Mouse (Mus musculus) heart, embryonic 10.5 days (tissue): ENCODE data around the gene Ckb. TPM values are rescaled to one million over a fixed set of nuclear protein-coding genes. Genes with fewer than 3 reads are reported as not detected.
A peak's percentile ranks its signal among the peaks of the same experiment; 100 is the strongest.

Experiments
- DNase-seq: peaks from one replicate; pipeline ENCODE4 v3.0.0-alpha.2; 2017; ENCODE audit warnings: low spot score
- H3K27ac ChIP-seq: fragments of 300-500 bp; sonication (generic); 2 replicates; pipeline ENCODE4 v1.5.1; 2016; ENCODE audit warnings: mild to moderate bottlenecking
- H3K27me3 ChIP-seq: fragments of 300-500 bp; sonication (generic); 2 replicates; pipeline ENCODE4 v1.6.1; 2016; ENCODE audit warnings: mild to moderate bottlenecking; ENCODE audit not compliant: poor library complexity, insufficient read depth, severe bottlenecking
- H3K36me3 ChIP-seq: fragments of 300-500 bp; sonication (generic); 2 replicates; pipeline ENCODE4 v1.6.1; 2016; ENCODE audit warnings: mild to moderate bottlenecking, moderate library complexity
- H3K4me1 ChIP-seq: fragments of 300-500 bp; sonication (generic); 2 replicates; pipeline ENCODE4 v1.6.1; 2016; ENCODE audit warnings: mild to moderate bottlenecking
- H3K4me3 ChIP-seq: fragments of 300-500 bp; sonication (generic); 2 replicates; pipeline ENCODE4 v1.5.1; 2016; ENCODE audit warnings: mild to moderate bottlenecking, moderate library complexity
- H3K9me3 ChIP-seq: fragments of 300-500 bp; sonication (generic); 2 replicates; pipeline ENCODE4 v1.6.1; 2016; ENCODE audit warnings: mild to moderate bottlenecking, moderate library complexity
- WGBS: fragments of 180-500 bp; shearing (Covaris S2); methylation state at CpG from one replicate; pipeline ENCODE4 v1.1.7; 2016; 5-methylcytosine and 5-hydroxymethylcytosine counted together
- polyA plus RNA-seq: library from polyadenylated mRNA; unstranded; fragments of >200 nt; fragmentation: Nextera tagmentation; extraction: Ambion mirVana; gene quantifications from 2 replicates; pipeline ENCODE4 v1.2.1, GENCODE M21; 2016

The Ckb gene
- polyA plus RNA-seq, 1 experiment from 2014 or later, result 408 TPM

DNA sequence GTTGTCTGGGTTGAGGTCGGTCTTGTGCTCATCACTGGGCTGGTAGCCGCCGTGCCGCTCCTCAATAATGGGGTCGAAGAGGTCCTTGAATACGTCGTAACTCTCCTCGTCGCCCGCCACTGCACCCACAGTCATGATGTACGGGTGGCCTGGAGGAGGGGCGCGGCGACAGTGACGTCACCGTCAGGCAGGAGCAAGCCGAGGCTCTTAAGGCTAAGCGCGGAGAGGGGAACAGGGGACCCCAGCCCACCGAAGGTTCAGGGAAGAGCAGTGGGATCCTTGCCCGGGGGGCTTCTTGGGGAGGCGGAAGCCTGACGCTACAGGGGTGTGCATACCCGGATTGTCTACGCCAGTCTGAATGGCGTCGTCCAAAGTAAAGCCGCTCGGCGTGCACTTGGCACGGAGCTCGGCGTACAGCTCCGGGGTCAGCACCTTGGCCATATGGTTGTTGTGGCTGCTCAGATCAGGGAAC is 671 bp downstream of the Ckb start:
- peak overlapping the region; percentile 88 for H3K27ac ChIP-seq
- H3K4me3 ChIP-seq, result peak overlapping the region; percentile 78
- H3K27me3 ChIP-seq, result peaks cover 45% of the 10 kb centered on the region
- WGBS, result under 1% methylated on average over 34 of the region's 34 CpGs
- H3K9me3 ChIP-seq, result no peaks in the 10 kb centered on the region
- H3K36me3 ChIP-seq, result peaks cover 12% of the 10 kb centered on the region
- H3K4me1 ChIP-seq, result peaks cover 70% of the 10 kb centered on the region
- DNase-seq, result no peak

- peaks cover 12% of the 10 kb centered on the region for H3K36me3 ChIP-seq
- WGBS, result under 1% methylated on average over 35 of the region's 35 CpGs
- peak overlapping the region; percentile 78 for H3K4me3 ChIP-seq
- peaks cover 72% of the 10 kb centered on the region for H3K4me1 ChIP-seq
- H3K27ac ChIP-seq, result peak overlapping the region; percentile 88
- H3K9me3 ChIP-seq, result no peaks in the 10 kb centered on the region
- no peak for DNase-seq
- H3K27me3 ChIP-seq, result peaks cover 45% of the 10 kb centered on the region
Measured at GRCm38 (mm10) chr12:111670976-111671375, 1.2 kb downstream of the Ckb start.

- WGBS, result 4% methylated on average over 29 of the region's 29 CpGs
- Histone ChIP-seq H3K4me3 (peak overlapping the region; percentile 78), H3K9me3 (no peaks in the 10 kb centered on the region), H3K27me3 (peaks cover 45% of the 10 kb centered on the region), H3K27ac (peak overlapping the region; percentile 88), H3K36me3 (peaks cover 12% of the 10 kb centered on the region), H3K4me1 (peaks cover 72% of the 10 kb centered on the region)
- DNase-seq, result no peak
Measured at GRCm38 (mm10) chr12:111670371-111670971, 1.7 kb downstream of the Ckb start.

GRCm38 (mm10) chr12:111669961-111670360 is 2.2 kb downstream of the Ckb start:
- Histone ChIP-seq H3K27me3 (peaks cover 45% of the 10 kb centered on the region), H3K36me3 (peaks cover 12% of the 10 kb centered on the region), H3K27ac (peak overlapping the region; percentile 88; the same call in 1 of the 2 replicates), H3K4me3 (peak overlapping the region; percentile 78), H3K4me1 (peaks cover 72% of the 10 kb centered on the region), H3K9me3 (no peaks in the 10 kb centered on the region)
- DNase-seq, result no peak
- 53% methylated on average over 8 of the region's 8 CpGs for WGBS

- Histone ChIP-seq H3K27ac (peak overlapping the region; percentile 88), H3K27me3 (peaks cover 44% of the 10 kb centered on the region), H3K36me3 (peaks cover 12% of the 10 kb centered on the region), H3K9me3 (no peaks in the 10 kb centered on the region), H3K4me1 (peaks cover 75% of the 10 kb centered on the region), H3K4me3 (peak overlapping the region; percentile 47; the same call in 1 of the 2 replicates)
- no peak for DNase-seq
- 66% methylated on average over 23 of the region's 23 CpGs for WGBS
Measured at GRCm38 (mm10) chr12:111669000-111669788, 2.9 kb downstream of the Ckb start.

- peak; percentile 96 for DNase-seq
- peaks cover 79% of the 10 kb centered on the region for H3K4me1 ChIP-seq
- 0% methylated on average over 8 of the region's 8 CpGs for WGBS
- H3K27ac ChIP-seq, result peak overlapping the region; percentile 88
- no peaks in the 10 kb centered on the region for H3K9me3 ChIP-seq
- H3K36me3 ChIP-seq, result peaks cover 12% of the 10 kb centered on the region
- peak overlapping the region; percentile 47 for H3K4me3 ChIP-seq
- peaks cover 39% of the 10 kb centered on the region for H3K27me3 ChIP-seq
Measured at GRCm38 (mm10) chr12:111668457-111668912, 3.7 kb downstream of the Ckb start.

GRCm38 (mm10) chr12:111667421-111667820 is 4.7 kb downstream of the Ckb start:
- Histone ChIP-seq H3K27me3 (peaks cover 30% of the 10 kb centered on the region), H3K36me3 (peaks cover 14% of the 10 kb centered on the region), H3K4me1 (peaks cover 78% of the 10 kb centered on the region), H3K27ac (no peak overlapping the region), H3K9me3 (no peaks in the 10 kb centered on the region), H3K4me3 (no peak overlapping the region)
- 88% methylated on average over 5 of the region's 5 CpGs for WGBS
- peak; percentile 74 for DNase-seq

GRCm38 (mm10) chr12:111666380-111666779 is 5.8 kb downstream of the Ckb start:
- 0 out of 2 replicates have a peak overlapping the region, but pooled peaks have one; percentile 63 for H3K27ac ChIP-seq
- H3K4me3 ChIP-seq, result no peak overlapping the region
- peaks cover 67% of the 10 kb centered on the region for H3K4me1 ChIP-seq
- H3K9me3 ChIP-seq, result no peaks in the 10 kb centered on the region
- 72% methylated on average over 13 of the region's 13 CpGs for WGBS
- peaks cover 19% of the 10 kb centered on the region for H3K27me3 ChIP-seq
- peaks cover 23% of the 10 kb centered on the region for H3K36me3 ChIP-seq
- no peak for DNase-seq

GRCm38 (mm10) chr12:111665041-111665880 is 6.9 kb downstream of the Ckb start:
- Histone ChIP-seq H3K4me1 (peaks cover 56% of the 10 kb centered on the region), H3K27me3 (peaks cover 8% of the 10 kb centered on the region), H3K27ac (peak overlapping the region; percentile 63), H3K9me3 (no peaks in the 10 kb centered on the region), H3K36me3 (peaks cover 26% of the 10 kb centered on the region), H3K4me3 (no peak overlapping the region)
- WGBS, result 63% methylated on average over 13 of the region's 13 CpGs
- peak; percentile 75 for DNase-seq

- H3K27me3 ChIP-seq, result no peaks in the 10 kb centered on the region
- peak overlapping the region; percentile 71 for H3K27ac ChIP-seq
- H3K4me1 ChIP-seq, result peaks cover 45% of the 10 kb centered on the region
- WGBS, result 37% methylated on average over 6 of the region's 6 CpGs
- H3K4me3 ChIP-seq, result no peak overlapping the region
- H3K9me3 ChIP-seq, result no peaks in the 10 kb centered on the region
- H3K36me3 ChIP-seq, result peaks cover 27% of the 10 kb centered on the region
- peak; percentile 79 for DNase-seq
Measured at GRCm38 (mm10) chr12:111664144-111664634, 7.9 kb downstream of the Ckb start.

- Histone ChIP-seq H3K36me3 (peaks cover 34% of the 10 kb centered on the region), H3K4me3 (no peak overlapping the region), H3K27ac (peak overlapping the region; percentile 71), H3K27me3 (no peaks in the 10 kb centered on the region), H3K4me1 (peaks cover 38% of the 10 kb centered on the region), H3K9me3 (no peaks in the 10 kb centered on the region)
- DNase-seq, result peak; percentile 79
- WGBS, result 54% methylated on average over 17 of the region's 17 CpGs
Measured at GRCm38 (mm10) chr12:111663228-111664143, 8.7 kb downstream of the Ckb start.
